Mouse (Mus musculus) left cerebral cortex, adult 2 months (tissue): ENCODE data around the gene Rprd1b. TPM values are rescaled to one million over a fixed set of nuclear protein-coding genes. Genes with fewer than 3 reads are reported as not detected.
A peak's percentile ranks its signal among the peaks of the same experiment; 100 is the strongest.

Experiments used
- DNase-seq, 2 experiments: peaks; one replicate each; pipeline ENCODE4 v3.0.0; 2021 to 2022; ENCODE audit warnings: low spot score in 2 of 2, mixed read lengths in 1 of 2; ENCODE audit errors: extremely low spot score in 1 of 2
- H3K27ac ChIP-seq: fragments of 200-600 bp; 2 replicates; pipeline ENCODE4 v1.8.1; 2022
- H3K4me3 ChIP-seq: fragments of 200-600 bp; 2 replicates; pipeline ENCODE4 v1.8.1; 2022
- CTCF ChIP-seq: fragments of 200-600 bp; IDR thresholded peaks from 2 replicates; pipeline ENCODE4 v1.8.1; 2022; ENCODE audit warnings: antibody characterized with exemption, mild to moderate bottlenecking, moderate library complexity
- intact Hi-C: fragments of 180-260 bp; cut with DNase I; formaldehyde crosslinking; loops from one replicate; pipeline ENCODE4 v1.15.1; 2025
- total RNA-seq, 2 experiments: library from RNA; stranded (reverse); gene quantifications; 2 replicates each; pipeline ENCODE4 v1.2.3; 2021

The Rprd1b gene
- total RNA-seq, 2 experiments from 2014 or later, result 58.3 to 61.4 TPM

- TF ChIP-seq CTCF, result no peak
- Histone ChIP-seq H3K4me3 (no peak overlapping the region), H3K27ac (no peak overlapping the region)
- DNase-seq, result peak in 1 of 2 experiments; percentile 19
- intact Hi-C loops, result no loop called here
These were observed 65.0 kb downstream of the Rprd1b start for GRCm38 (mm10) chr2:158093345-158093744.

- H3K27ac ChIP-seq, result no peak overlapping the region
- no peak for TF ChIP-seq CTCF
- DNase-seq, result no peak
- H3K4me3 ChIP-seq, result no peak overlapping the region
- intact Hi-C loops, result no loop called here
These were observed 66.0 kb downstream of the Rprd1b start for GRCm38 (mm10) chr2:158094300-158094699.

- no peak for TF ChIP-seq CTCF
- Histone ChIP-seq H3K27ac (no peak overlapping the region), H3K4me3 (no peak overlapping the region)
- DNase-seq, result no peak
- intact Hi-C loops, result no loop called here
These were observed 66.5 kb downstream of the Rprd1b start for GRCm38 (mm10) chr2:158094846-158095245.

GRCm38 (mm10) chr2:158097071-158097470, 68.8 kb downstream of the Rprd1b start:
- no peak for DNase-seq
- intact Hi-C loops, result no loop called here
- Histone ChIP-seq H3K4me3 (no peak overlapping the region), H3K27ac (no peak overlapping the region)
- no peak for TF ChIP-seq CTCF

GRCm38 (mm10) chr2:158098730-158099129, 70.4 kb downstream of the Rprd1b start:
- no peak overlapping the region for H3K27ac ChIP-seq
- no peak for TF ChIP-seq CTCF
- no peak overlapping the region for H3K4me3 ChIP-seq
- DNase-seq, result no peak
- intact Hi-C loops, result no loop called here

- no peak overlapping the region for H3K27ac ChIP-seq
- intact Hi-C loops, result no loop called here
- DNase-seq, result no peak
- no peak overlapping the region for H3K4me3 ChIP-seq
- TF ChIP-seq CTCF, result no peak
These were observed 71.2 kb downstream of the Rprd1b start for GRCm38 (mm10) chr2:158099537-158099936.

DNA sequence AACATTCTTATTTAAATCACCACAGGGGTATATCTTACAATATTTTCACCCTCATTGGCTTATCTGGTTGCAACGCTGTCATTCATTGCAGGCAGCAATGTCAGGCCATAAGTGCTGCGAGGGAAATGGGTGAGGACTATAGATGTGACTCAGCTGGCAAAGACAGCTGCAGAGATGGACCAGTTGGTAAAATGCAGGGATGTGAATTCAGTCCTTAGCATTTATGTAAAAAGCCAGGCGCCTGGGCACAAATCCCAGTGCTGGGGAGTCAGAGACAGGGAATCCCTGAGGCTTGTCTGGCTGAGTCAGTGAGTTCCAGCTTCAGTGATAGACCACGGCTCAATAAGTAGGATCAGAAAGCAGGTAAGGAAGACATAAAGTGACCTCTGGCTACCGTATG, 73.5 kb downstream of the Rprd1b start:
- no peak for TF ChIP-seq CTCF
- no peak overlapping the region for H3K27ac ChIP-seq
- no peak overlapping the region for H3K4me3 ChIP-seq
- intact Hi-C loops, result no loop called here
- DNase-seq, result peak in 1 of 2 experiments; percentile 40

DNA sequence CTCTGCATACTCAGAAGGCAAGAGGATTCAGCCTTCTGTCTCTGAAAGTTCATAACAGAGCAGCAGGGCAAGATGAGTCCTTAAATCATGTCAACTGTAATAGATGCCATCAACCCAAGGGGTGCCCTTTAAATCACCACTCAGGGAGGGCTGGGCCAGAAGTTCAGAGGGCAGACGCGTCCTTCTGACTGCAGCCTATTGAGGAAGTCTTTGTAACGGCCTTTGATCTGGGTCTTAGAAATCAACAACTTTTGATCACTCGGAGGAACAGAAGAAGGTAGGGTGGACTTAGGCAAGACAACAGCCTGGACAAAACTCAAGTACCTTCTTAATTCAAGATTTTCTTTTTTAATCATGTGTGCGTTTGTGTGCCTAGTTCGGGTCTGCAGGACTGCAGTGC, 76.7 kb downstream of the Rprd1b start:
- no peak for DNase-seq
- TF ChIP-seq CTCF, result no peak
- intact Hi-C loops, result no loop called here
- Histone ChIP-seq H3K4me3 (no peak overlapping the region), H3K27ac (no peak overlapping the region)

DNA sequence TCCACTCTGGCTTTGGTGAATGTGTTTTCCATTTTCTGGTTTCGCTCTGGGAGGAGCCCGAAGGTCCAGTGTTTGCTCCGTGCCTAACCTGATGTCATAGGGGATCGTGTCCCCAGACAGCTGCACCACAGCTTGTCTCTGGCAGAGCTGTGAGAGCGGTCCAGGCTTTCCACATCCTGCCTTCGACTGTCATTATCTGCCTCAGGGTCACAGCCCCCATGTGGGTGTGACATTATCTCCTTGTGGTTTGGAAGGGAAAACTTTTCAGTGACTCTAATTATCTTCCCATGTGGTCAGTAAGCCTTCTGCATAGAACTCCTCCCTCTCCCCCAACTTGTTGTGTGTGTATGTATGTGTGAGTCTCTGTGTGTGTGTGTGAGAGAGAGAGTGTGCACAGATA, 77.3 kb downstream of the Rprd1b start:
- Histone ChIP-seq H3K27ac (no peak overlapping the region), H3K4me3 (no peak overlapping the region)
- intact Hi-C loops, result no loop called here
- no peak for DNase-seq
- TF ChIP-seq CTCF, result no peak

- peak; percentile 61 for TF ChIP-seq CTCF
- Histone ChIP-seq H3K27ac (no peak overlapping the region), H3K4me3 (no peak overlapping the region)
- intact Hi-C loops, result loop anchor here (1.0 kb wide), 1 partner anchor 97 kb away; no protein-coding TSS in a partner anchor
- peak in 1 of 2 experiments; percentile 24 for DNase-seq
These were observed 78.8 kb downstream of the Rprd1b start for GRCm38 (mm10) chr2:158106947-158107587.

DNA sequence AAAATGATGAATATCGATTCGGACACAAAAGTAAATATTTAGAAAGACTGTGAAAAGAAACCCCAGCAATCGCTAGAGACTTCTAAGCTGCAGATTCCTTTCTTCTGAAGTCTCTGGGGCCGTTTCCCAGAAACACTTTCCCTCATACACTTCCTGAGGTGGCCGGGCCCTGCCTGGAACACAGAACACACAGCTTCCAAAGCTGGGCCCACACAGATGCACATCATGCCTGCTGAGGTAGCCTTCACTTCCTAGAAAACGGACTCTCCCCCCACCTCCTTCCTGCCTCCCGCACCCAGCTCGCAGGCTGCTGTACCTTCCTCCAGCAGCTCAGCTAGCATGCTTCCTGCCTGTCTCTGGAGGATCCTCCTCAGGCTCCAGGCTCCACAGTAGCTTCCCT, 81.2 kb downstream of the Rprd1b start:
- no peak for DNase-seq
- TF ChIP-seq CTCF, result no peak
- intact Hi-C loops, result loop anchor here (2.0 kb wide), 1 partner anchor 37 kb away; the partner anchor contains the start of gene Tgm2
- Histone ChIP-seq H3K27ac (no peak overlapping the region), H3K4me3 (no peak overlapping the region)

- H3K27ac ChIP-seq, result no peak overlapping the region
- no peak for TF ChIP-seq CTCF
- H3K4me3 ChIP-seq, result no peak overlapping the region
- DNase-seq, result no peak
- intact Hi-C loops, result no loop called here
These were observed 85.4 kb downstream of the Rprd1b start for GRCm38 (mm10) chr2:158113591-158114257.

- TF ChIP-seq CTCF, result no peak
- DNase-seq, result no peak
- Histone ChIP-seq H3K27ac (no peak overlapping the region), H3K4me3 (no peak overlapping the region)
- intact Hi-C loops, result no loop called here
These were observed 86.6 kb downstream of the Rprd1b start for GRCm38 (mm10) chr2:158114931-158115330.
